Mouse (Mus musculus): ENCODE data around the gene AC129217.1.

- TF ChIP-seq TAL1 (IDR thresholded peaks at IDR 0.05; ENCODE audit: low read length): no peak
- TF ChIP-seq GATA1 (IDR thresholded peaks at IDR 0.05; ENCODE audit: low read length): no peak
Observed at GRCm38 (mm10) chr19:8871267-8872186, 42.0 kb downstream of the AC129217.1 start, which contains the start of gene Ubxn1.
